Mouse (Mus musculus) adrenal gland, adult 10 weeks (tissue): ENCODE data around the gene Uba7. TPM values are rescaled to one million over a fixed set of nuclear protein-coding genes. Genes with fewer than 3 reads are reported as not detected.

Source experiments
- polyA plus RNA-seq: library from polyadenylated mRNA; stranded (reverse); fragments of 350-450 nt; fragmentation: Illumina TruSeq; extraction: RNeasy Lipid Tissue Mini Kit (QIAGEN cat#74804); gene quantifications from one replicate; pipeline ENCODE4 v1.2.3, GENCODE M21; 2014; ENCODE audit warnings: low read depth, low replicate concordance

Uba7 gene
- 2.0 TPM for polyA plus RNA-seq

GRCm38 (mm10) chr9:107975399-107976386, at the start of gene Uba7:
Gene Uba7 (plus strand): TSS chr9:107975505.

GRCm38 (mm10) chr9:107928169-107928568, 47.1 kb upstream of the Uba7 start, which contains the start of gene Actl11:
Gene Actl11 (plus strand): TSS chr9:107928469.

GRCm38 (mm10) chr9:107935374-107935773, 39.9 kb upstream of the Uba7 start, which contains the start of gene Camkv:
Gene Camkv (plus strand): TSS chr9:107935674.

GRCm38 (mm10) chr9:107949922-107950235, 25.4 kb upstream of the Uba7 start, which contains the start of gene Traip:
Gene Traip (plus strand): TSS chr9:107950136.

GRCm38 (mm10) chr9:107982681-107983346, 7.5 kb downstream of the Uba7 start, which contains the start of gene Gm20661:
Gene Gm20661 (plus strand): TSS chr9:107983058.

GRCm38 (mm10) chr9:107985131-107986119, 10.1 kb downstream of the Uba7 start, which contains the start of gene Inka1:
Gene Inka1 (minus strand): TSS chr9:107985879.

GRCm38 (mm10) chr9:107992197-107992596, 16.9 kb downstream of the Uba7 start, which contains the start of gene Cdhr4:
Gene Cdhr4 (plus strand): TSS chr9:107992497.

GRCm38 (mm10) chr9:107996049-107996448, 20.7 kb downstream of the Uba7 start, which contains the start of gene Gm20662:
Gene Gm20662 (plus strand): TSS chr9:107996349.

GRCm38 (mm10) chr9:108001922-108002770, 26.8 kb downstream of the Uba7 start, which contains the start of gene Ip6k1:
Gene Ip6k1 (plus strand): TSS chr9:108002501.

Other genes with a start within 250 kb of the Uba7 start
- 169 TPM for gene Rbm5, start 204.5 kb upstream of the Uba7 start, polyA plus RNA-seq
- 106 TPM for gene Rbm6, start 102.3 kb upstream of the Uba7 start, polyA plus RNA-seq
- gene Mon1a, start 87.4 kb upstream of the Uba7 start, polyA plus RNA-seq: 0.35 TPM
- 0.93 TPM for gene Mst1r, start 68.6 kb upstream of the Uba7 start, polyA plus RNA-seq
- not detected for gene Actl11, start 47.0 kb upstream of the Uba7 start, polyA plus RNA-seq
- 0.64 TPM for gene Camkv, start 39.8 kb upstream of the Uba7 start, polyA plus RNA-seq
- not detected for gene Traip, start 25.4 kb upstream of the Uba7 start, polyA plus RNA-seq
- not detected for gene Gm20661, start 7.6 kb downstream of the Uba7 start, polyA plus RNA-seq
- gene Inka1, start 10.4 kb downstream of the Uba7 start, polyA plus RNA-seq: not detected
- gene Cdhr4, start 17.0 kb downstream of the Uba7 start, polyA plus RNA-seq: not detected
- gene Gm20662, start 20.8 kb downstream of the Uba7 start, polyA plus RNA-seq: not detected
- 27.1 TPM for gene Ip6k1, start 27.0 kb downstream of the Uba7 start, polyA plus RNA-seq
- gene Gmppb, start 73.7 kb downstream of the Uba7 start, polyA plus RNA-seq: 0.64 TPM
- gene Amigo3, start 77.7 kb downstream of the Uba7 start, polyA plus RNA-seq: 0.23 TPM
- not detected for gene Mst1, start 104.9 kb downstream of the Uba7 start, polyA plus RNA-seq
- 0.99 TPM for gene Rnf123, start 107.8 kb downstream of the Uba7 start, polyA plus RNA-seq
- 40.2 TPM for gene Apeh, start 119.1 kb downstream of the Uba7 start, polyA plus RNA-seq
- 0.35 TPM for gene Bsn, start 214.9 kb downstream of the Uba7 start, polyA plus RNA-seq